Mouse (Mus musculus): ENCODE measurements around the gene Hcn2. TPM values are rescaled to one million over a fixed set of nuclear protein-coding genes. Genes with fewer than 3 reads are reported as not detected.
A peak's percentile ranks its signal among the peaks of the same experiment; 100 is the strongest.

Hcn2 gene
- total RNA-seq, 2 experiments from 2014 or later: 129 to 142 TPM

GRCm38 (mm10) chr10:79680606-79681495 is 35.6 kb upstream of the Hcn2 start:
- no peak for DNase-seq (ENCODE audit: extremely low spot score in 1 of 2, low spot score in 2 of 2)
- no peak for TF ChIP-seq CTCF (IDR thresholded peaks at IDR 0.05)
- intact Hi-C loops (cut with DNase I): loop anchor here (1.0 kb wide), 1 partner anchor 12 kb away; the partner anchor contains the start of gene Tpgs1
- H3K4me3 ChIP-seq: peak overlapping the region; percentile 47
- H3K27ac ChIP-seq: peak overlapping the region; percentile 85

GRCm38 (mm10) chr10:79681591-79682245 is 34.7 kb upstream of the Hcn2 start, which contains the start of gene Cdc34:
Gene Cdc34, plus strand, starts transcription at chr10:79682195.
- H3K4me3 ChIP-seq: peak within 1 kb of the TSS; percentile 63
- intact Hi-C loops (cut with DNase I): loop anchor here (1.0 kb wide), 1 partner anchor 12 kb away; the partner anchor contains the start of gene Tpgs1
- DNase-seq (ENCODE audit: extremely low spot score in 1 of 2, low spot score in 2 of 2): peak; percentile 99 to 100

GRCm38 (mm10) chr10:79682551-79682915 is 33.9 kb upstream of the Hcn2 start:
- TF ChIP-seq CTCF (IDR thresholded peaks at IDR 0.05): no peak
- H3K27ac ChIP-seq: peak overlapping the region; percentile 77
- DNase-seq (ENCODE audit: extremely low spot score in 1 of 2, low spot score in 2 of 2): no peak
- peak overlapping the region; percentile 63 for H3K4me3 ChIP-seq
- intact Hi-C loops (cut with DNase I): no loop called here

More at GRCm38 (mm10) chr10:79681591-79682245, 34.7 kb upstream of the Hcn2 start, which contains the start of gene Cdc34:
- peak; percentile 41 for TF ChIP-seq CTCF (IDR thresholded peaks at IDR 0.05)
- peak within 1 kb of the TSS; percentile 85 for H3K27ac ChIP-seq

GRCm38 (mm10) chr10:79682916-79683582 is 33.4 kb upstream of the Hcn2 start:
- Histone ChIP-seq H3K27ac (peak overlapping the region; percentile 77), H3K4me3 (peak overlapping the region; percentile 63)
- peak; percentile 42 for TF ChIP-seq CTCF (IDR thresholded peaks at IDR 0.05)
- DNase-seq (ENCODE audit: extremely low spot score in 1 of 2, low spot score in 2 of 2): no peak
- intact Hi-C loops (cut with DNase I): no loop called here

- DNase-seq (ENCODE audit: extremely low spot score in 1 of 2, low spot score in 2 of 2): no peak
- intact Hi-C loops (cut with DNase I): no loop called here
- no peak for TF ChIP-seq CTCF (IDR thresholded peaks at IDR 0.05)
- H3K27ac ChIP-seq: peak overlapping the region; percentile 77
- peak overlapping the region; percentile 63 for H3K4me3 ChIP-seq
These were observed 32.5 kb upstream of the Hcn2 start for GRCm38 (mm10) chr10:79683726-79684640.

GRCm38 (mm10) chr10:79684770-79685600 is 31.4 kb upstream of the Hcn2 start:
- no peak for TF ChIP-seq CTCF (IDR thresholded peaks at IDR 0.05)
- no peak overlapping the region for H3K27ac ChIP-seq
- DNase-seq (ENCODE audit: extremely low spot score in 1 of 2, low spot score in 2 of 2): no peak
- intact Hi-C loops (cut with DNase I): no loop called here
- no peak overlapping the region for H3K4me3 ChIP-seq

GRCm38 (mm10) chr10:79686219-79686618 is 30.2 kb upstream of the Hcn2 start:
- Histone ChIP-seq H3K27ac (no peak overlapping the region), H3K4me3 (no peak overlapping the region)
- no peak for DNase-seq (ENCODE audit: extremely low spot score in 1 of 2, low spot score in 2 of 2)
- no peak for TF ChIP-seq CTCF (IDR thresholded peaks at IDR 0.05)
- intact Hi-C loops (cut with DNase I): no loop called here

- no peak for TF ChIP-seq CTCF (IDR thresholded peaks at IDR 0.05)
- intact Hi-C loops (cut with DNase I): no loop called here
- no peak overlapping the region for H3K27ac ChIP-seq
- no peak for DNase-seq (ENCODE audit: extremely low spot score in 1 of 2, low spot score in 2 of 2)
- H3K4me3 ChIP-seq: no peak overlapping the region
These were observed 29.7 kb upstream of the Hcn2 start for GRCm38 (mm10) chr10:79686691-79687090.

- no peak for DNase-seq (ENCODE audit: extremely low spot score in 1 of 2, low spot score in 2 of 2)
- Histone ChIP-seq H3K4me3 (no peak overlapping the region), H3K27ac (no peak overlapping the region)
- TF ChIP-seq CTCF (IDR thresholded peaks at IDR 0.05): no peak
- intact Hi-C loops (cut with DNase I): no loop called here
These were observed 28.9 kb upstream of the Hcn2 start for GRCm38 (mm10) chr10:79687513-79687912.

GRCm38 (mm10) chr10:79688720-79689119 is 27.7 kb upstream of the Hcn2 start, which contains the start of gene Gzmm:
Gene Gzmm, plus strand, starts transcription at chr10:79689020.
- intact Hi-C loops (cut with DNase I): no loop called here
- H3K27ac ChIP-seq: no peak within 1 kb of the TSS
- H3K4me3 ChIP-seq: no peak within 1 kb of the TSS
- no peak for DNase-seq (ENCODE audit: extremely low spot score in 1 of 2, low spot score in 2 of 2)
- no peak for TF ChIP-seq CTCF (IDR thresholded peaks at IDR 0.05)
